Mouse (Mus musculus) limb, embryonic 13.5 days (tissue): ENCODE measurements at regions not wholly inside any gene's neighbourhood (a gene's known extent, or its start where the extent isn't known, plus 50 kb on each side); places are given as distances from the start of the nearest gene placed in this dataset.

ENCODE experiments used
- ATAC-seq: fragments of 200-750 bp; cut with Nextera tagmentation; 2 replicates; pipeline ENCODE4 v1.8.0; 2017; ENCODE audit warnings: low read depth, moderate number of reproducible peaks, moderate TSS enrichment; ENCODE audit not compliant: low FRiP score
- H3K27ac ChIP-seq: fragments of 300-500 bp; sonication (generic); 2 replicates; pipeline ENCODE4 v1.5.1; 2015; ENCODE audit warnings: inconsistent platforms, mild to moderate bottlenecking, moderate library complexity
- H3K27me3 ChIP-seq: fragments of 300-500 bp; sonication (generic); 2 replicates; pipeline ENCODE4 v1.6.1; 2015; ENCODE audit warnings: mild to moderate bottlenecking, inconsistent platforms
- H3K36me3 ChIP-seq: fragments of 300-500 bp; sonication (generic); 2 replicates; pipeline ENCODE4 v1.6.1; 2015; ENCODE audit warnings: inconsistent platforms, mild to moderate bottlenecking, moderate library complexity
- H3K4me1 ChIP-seq: fragments of 300-500 bp; sonication (generic); 2 replicates; pipeline ENCODE4 v1.6.1; 2015; ENCODE audit warnings: inconsistent platforms
- H3K4me2 ChIP-seq: fragments of 300-500 bp; sonication (generic); replicated peaks from 2 replicates; pipeline ENCODE4 v1.6.1; 2015; ENCODE audit warnings: inconsistent platforms, mild to moderate bottlenecking, moderate library complexity
- H3K4me3 ChIP-seq: fragments of 300-500 bp; sonication (generic); 2 replicates; pipeline ENCODE4 v1.5.1; 2015; ENCODE audit warnings: moderate library complexity, mild to moderate bottlenecking, inconsistent platforms
- H3K9ac ChIP-seq: fragments of 300-500 bp; sonication (generic); 2 replicates; pipeline ENCODE4 v1.6.1; 2015; ENCODE audit warnings: mild to moderate bottlenecking, inconsistent platforms
- H3K9me3 ChIP-seq: fragments of 300-500 bp; sonication (generic); 2 replicates; pipeline ENCODE4 v1.6.1; 2016; ENCODE audit warnings: inconsistent platforms
- WGBS: fragments of 180-500 bp; shearing (Covaris S2); methylation state at CpG from one replicate; pipeline ENCODE4 v1.1.7; 2015; 5-methylcytosine and 5-hydroxymethylcytosine counted together

DNA sequence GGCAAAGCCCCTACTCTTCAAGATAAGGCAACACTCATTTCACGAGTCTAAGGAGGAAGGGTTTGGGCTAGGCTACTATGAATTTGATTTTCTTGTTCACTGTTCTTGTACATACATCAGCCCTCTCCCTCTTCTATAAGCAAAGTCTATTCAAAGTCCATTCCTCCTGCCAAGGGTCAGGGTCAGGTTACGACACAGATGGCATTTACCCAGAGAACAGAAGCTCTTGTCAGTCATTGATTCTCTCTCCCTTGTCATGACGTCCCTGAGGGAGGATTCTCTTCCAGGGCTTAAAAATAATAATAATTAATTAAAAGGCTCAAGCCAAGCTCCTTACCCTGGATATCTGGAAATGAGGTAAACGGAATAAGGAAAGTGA is 222.7 kb downstream of the Rchy1 start:
- Histone ChIP-seq H3K4me2 (no peak overlapping the region), H3K9me3 (no peaks in the 10 kb centered on the region), H3K27ac (no peak overlapping the region; the same call in 1 of the 2 replicates), H3K4me3 (no peak overlapping the region), H3K27me3 (no peaks in the 10 kb centered on the region), H3K9ac (no peak overlapping the region), H3K36me3 (no peaks in the 10 kb centered on the region), H3K4me1 (peaks cover 4% of the 10 kb centered on the region; the same call in 1 of the 2 replicates)
- 54% methylated on average over 4 of the region's 4 CpGs for WGBS
- ATAC-seq = no peak

DNA sequence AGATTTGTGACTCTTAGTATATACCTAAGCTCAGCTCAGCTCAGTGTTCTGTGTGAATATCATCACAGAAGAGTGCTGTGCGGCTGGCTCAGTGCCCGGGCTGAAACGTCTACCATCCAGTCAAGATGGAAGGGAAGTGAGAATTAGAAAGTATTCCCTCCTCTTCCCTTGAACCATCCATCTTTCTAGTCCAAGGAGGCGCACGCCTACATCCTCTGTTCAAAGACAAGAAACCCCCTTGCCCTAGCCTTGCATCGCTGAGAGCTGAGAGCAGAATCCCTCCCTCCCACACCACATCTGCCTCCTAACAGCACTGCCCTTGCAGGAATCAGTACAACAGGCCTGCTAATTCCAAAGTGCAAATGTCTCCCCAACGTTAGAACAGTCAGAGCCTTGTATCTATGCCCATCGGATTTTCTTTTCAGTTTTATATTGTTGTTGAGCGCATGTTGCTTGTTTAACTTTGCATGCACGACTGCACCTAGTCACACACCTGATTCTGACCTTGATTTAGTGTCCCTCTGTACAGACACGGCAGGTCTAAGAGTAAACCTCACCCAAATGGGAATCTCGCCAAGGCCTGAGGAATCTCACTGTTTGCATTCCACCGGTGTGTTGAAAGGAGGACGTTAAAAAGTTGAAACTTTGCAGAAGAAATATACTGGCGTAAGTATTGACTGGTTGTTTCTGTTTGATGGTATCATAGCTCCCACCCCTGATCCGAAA is 222.2 kb downstream of the Parm1 start:
- Histone ChIP-seq H3K4me3 (no peak overlapping the region), H3K27ac (no peak overlapping the region; the same call in 1 of the 2 replicates), H3K27me3 (no peaks in the 10 kb centered on the region), H3K9ac (no peak overlapping the region), H3K9me3 (no peaks in the 10 kb centered on the region), H3K4me2 (no peak overlapping the region), H3K4me1 (peaks cover 4% of the 10 kb centered on the region; the same call in 1 of the 2 replicates), H3K36me3 (no peaks in the 10 kb centered on the region)
- WGBS = 58% methylated on average over 16 of the region's 16 CpGs
- no peak for ATAC-seq

GRCm38 (mm10) chr5:91732002-91732401 is 214.6 kb downstream of the Parm1 start:
- H3K4me3 ChIP-seq = no peak overlapping the region
- no peak overlapping the region for H3K4me2 ChIP-seq
- no peaks in the 10 kb centered on the region for H3K9me3 ChIP-seq
- H3K27me3 ChIP-seq = no peaks in the 10 kb centered on the region
- H3K27ac ChIP-seq = no peak overlapping the region
- whole genome bisulfite sequencing = 87% methylated on average over 5 of the region's 5 CpGs
- H3K36me3 ChIP-seq = no peaks in the 10 kb centered on the region
- H3K9ac ChIP-seq = no peak overlapping the region
- ATAC-seq = no peak
- no peaks in the 10 kb centered on the region for H3K4me1 ChIP-seq

DNA sequence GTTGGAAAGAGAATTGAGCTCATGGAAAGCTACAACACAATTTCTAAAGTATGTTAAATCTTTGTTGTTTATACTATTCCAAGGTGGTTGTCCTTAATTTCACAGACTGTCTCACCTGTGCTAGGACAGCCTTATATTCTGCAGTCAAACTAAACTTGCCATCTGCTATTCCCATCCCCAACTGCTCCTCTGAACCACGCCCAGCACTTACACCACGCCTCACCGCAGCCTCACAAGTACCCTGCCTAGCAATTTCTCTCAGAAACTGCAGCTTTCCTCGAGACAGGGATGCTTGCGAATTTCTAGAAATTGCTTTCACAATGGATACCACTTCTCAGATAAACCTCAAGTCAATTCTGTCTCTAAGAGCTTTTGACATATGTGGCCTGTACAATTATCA is 213.7 kb downstream of the Parm1 start:
- no peak overlapping the region for H3K9ac ChIP-seq
- H3K4me3 ChIP-seq = no peak overlapping the region
- no peaks in the 10 kb centered on the region for H3K36me3 ChIP-seq
- H3K27ac ChIP-seq = no peak overlapping the region
- H3K4me1 ChIP-seq = no peaks in the 10 kb centered on the region
- H3K27me3 ChIP-seq = no peaks in the 10 kb centered on the region
- ATAC-seq = no peak
- 80% methylated on average over 5 of the region's 5 CpGs for WGBS
- no peak overlapping the region for H3K4me2 ChIP-seq
- no peaks in the 10 kb centered on the region for H3K9me3 ChIP-seq

GRCm38 (mm10) chr5:91729868-91730267 is 212.5 kb downstream of the Parm1 start:
- H3K27me3 ChIP-seq = no peaks in the 10 kb centered on the region
- no peak overlapping the region for H3K4me2 ChIP-seq
- 50% methylated on average over 3 of the region's 3 CpGs for WGBS
- no peak overlapping the region for H3K27ac ChIP-seq
- no peak for ATAC-seq
- no peaks in the 10 kb centered on the region for H3K4me1 ChIP-seq
- H3K36me3 ChIP-seq = no peaks in the 10 kb centered on the region
- H3K9ac ChIP-seq = no peak overlapping the region
- H3K4me3 ChIP-seq = no peak overlapping the region
- no peaks in the 10 kb centered on the region for H3K9me3 ChIP-seq

- 48% methylated on average over 4 of the region's 4 CpGs for WGBS
Measured at GRCm38 (mm10) chr5:91729415-91729814, 212.0 kb downstream of the Parm1 start.

DNA sequence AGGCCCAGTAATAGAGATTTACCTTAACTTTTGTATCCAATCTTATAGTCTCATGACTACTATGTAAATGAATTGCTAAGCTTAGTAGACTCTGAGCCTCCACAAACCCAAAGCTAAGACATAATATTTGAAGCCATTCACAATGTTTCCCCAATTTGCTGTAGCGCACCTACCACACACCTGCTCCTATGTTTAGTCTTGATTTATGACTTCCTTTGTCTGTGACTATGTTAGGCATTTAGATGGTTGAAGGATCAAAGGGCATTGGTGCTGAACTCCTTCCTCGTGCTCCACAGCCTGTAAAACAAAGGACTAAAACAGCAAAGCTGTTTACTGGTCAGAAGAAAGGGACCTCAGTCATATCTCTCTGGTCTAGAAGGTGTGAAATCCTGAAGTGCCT is 210.0 kb downstream of the Parm1 start:
- H3K9me3 ChIP-seq = no peaks in the 10 kb centered on the region
- 36% methylated on average over 2 of the region's 2 CpGs for whole genome bisulfite sequencing
- ATAC-seq = no peak

More at GRCm38 (mm10) chr5:91729415-91729814, 212.0 kb downstream of the Parm1 start:
- H3K27me3 ChIP-seq = no peaks in the 10 kb centered on the region
- H3K4me3 ChIP-seq = no peak overlapping the region
- ATAC-seq = no peak
- H3K9ac ChIP-seq = no peak overlapping the region
- no peaks in the 10 kb centered on the region for H3K36me3 ChIP-seq
- H3K4me1 ChIP-seq = no peaks in the 10 kb centered on the region
- H3K9me3 ChIP-seq = no peaks in the 10 kb centered on the region
- H3K27ac ChIP-seq = no peak overlapping the region
- no peak overlapping the region for H3K4me2 ChIP-seq

DNA sequence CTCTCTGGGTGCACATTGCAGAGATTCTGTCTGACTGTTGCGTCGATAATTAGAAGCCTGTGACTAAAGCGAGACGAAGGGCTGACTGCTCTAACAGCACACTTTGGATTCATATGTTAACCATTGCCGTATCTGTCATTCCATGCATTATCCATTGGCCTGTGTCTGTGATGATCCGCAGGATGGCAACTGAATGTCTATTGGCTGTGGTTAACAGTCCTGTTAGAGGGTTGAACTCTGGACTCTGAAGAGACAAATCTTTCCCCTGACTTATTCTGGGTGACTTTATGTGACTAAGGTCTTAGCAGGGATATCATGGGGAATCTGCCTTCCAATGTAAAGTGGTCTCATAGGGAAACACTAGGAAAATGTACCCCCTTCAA is 208.7 kb downstream of the Parm1 start:
- 85% methylated on average over 6 of the region's 6 CpGs for WGBS

More for the DNA sequence above, 210.0 kb downstream of the Parm1 start:
- Histone ChIP-seq H3K4me2 (no peak overlapping the region), H3K36me3 (no peaks in the 10 kb centered on the region), H3K4me1 (peaks cover 12% of the 10 kb centered on the region; the same call in 1 of the 2 replicates), H3K27ac (no peak overlapping the region), H3K27me3 (no peaks in the 10 kb centered on the region), H3K9ac (no peak overlapping the region), H3K4me3 (no peak overlapping the region)

GRCm38 (mm10) chr5:91725380-91726117 is 208.1 kb downstream of the Parm1 start:
- 64% methylated on average over 4 of the region's 4 CpGs for WGBS
- H3K9me3 ChIP-seq = no peaks in the 10 kb centered on the region

More for the DNA sequence above, 208.7 kb downstream of the Parm1 start:
- Histone ChIP-seq H3K4me1 (peaks cover 12% of the 10 kb centered on the region; the same call in 1 of the 2 replicates), H3K4me3 (no peak overlapping the region), H3K27ac (no peak overlapping the region), H3K27me3 (no peaks in the 10 kb centered on the region), H3K36me3 (no peaks in the 10 kb centered on the region), H3K9me3 (no peaks in the 10 kb centered on the region), H3K9ac (no peak overlapping the region), H3K4me2 (no peak overlapping the region)
- no peak for ATAC-seq

GRCm38 (mm10) chr5:91724881-91725280 is 207.5 kb downstream of the Parm1 start:
- no peak overlapping the region for H3K4me2 ChIP-seq
- WGBS = 80% methylated on average over 1 of the region's 1 CpGs
- H3K27me3 ChIP-seq = no peaks in the 10 kb centered on the region
- no peaks in the 10 kb centered on the region for H3K36me3 ChIP-seq
- no peak for ATAC-seq
- no peak overlapping the region for H3K4me3 ChIP-seq
- no peaks in the 10 kb centered on the region for H3K9me3 ChIP-seq
- no peak overlapping the region for H3K9ac ChIP-seq
- peaks cover 12% of the 10 kb centered on the region; the same call in 1 of the 2 replicates for H3K4me1 ChIP-seq
- no peak overlapping the region for H3K27ac ChIP-seq

More at GRCm38 (mm10) chr5:91725380-91726117, 208.1 kb downstream of the Parm1 start:
- Histone ChIP-seq H3K4me3 (no peak overlapping the region), H3K36me3 (no peaks in the 10 kb centered on the region), H3K27me3 (no peaks in the 10 kb centered on the region), H3K4me2 (no peak overlapping the region), H3K9ac (no peak overlapping the region), H3K4me1 (peaks cover 12% of the 10 kb centered on the region; the same call in 1 of the 2 replicates), H3K27ac (no peak overlapping the region)
- ATAC-seq = no peak

DNA sequence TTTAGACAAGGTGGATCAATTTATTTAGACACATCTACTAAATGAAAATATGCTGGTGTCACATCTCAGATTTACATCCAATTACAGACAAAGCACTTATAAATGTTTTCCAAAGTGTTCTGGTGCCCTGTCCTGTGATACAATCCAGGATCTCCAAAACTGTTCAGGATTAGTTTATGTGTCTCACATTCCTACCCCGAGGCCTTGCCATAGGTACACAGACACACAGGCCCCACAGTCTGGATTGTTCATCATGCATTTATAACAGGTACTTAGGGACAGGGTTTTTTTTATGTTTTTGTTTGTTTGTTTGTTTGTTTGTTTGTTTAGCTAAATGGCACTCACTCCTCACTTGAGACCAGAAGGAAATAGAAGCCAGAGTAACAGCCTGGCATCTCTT is 206.0 kb downstream of the Parm1 start:
- H3K27me3 ChIP-seq = no peaks in the 10 kb centered on the region
- H3K36me3 ChIP-seq = no peaks in the 10 kb centered on the region
- H3K4me3 ChIP-seq = no peak overlapping the region
- no peaks in the 10 kb centered on the region for H3K9me3 ChIP-seq
- H3K9ac ChIP-seq = no peak overlapping the region
- no peak overlapping the region for H3K27ac ChIP-seq
- H3K4me1 ChIP-seq = peaks cover 12% of the 10 kb centered on the region; the same call in 1 of the 2 replicates
- no peak overlapping the region for H3K4me2 ChIP-seq
- WGBS = 5% methylated on average over 1 of the region's 1 CpGs
- no peak for ATAC-seq

DNA sequence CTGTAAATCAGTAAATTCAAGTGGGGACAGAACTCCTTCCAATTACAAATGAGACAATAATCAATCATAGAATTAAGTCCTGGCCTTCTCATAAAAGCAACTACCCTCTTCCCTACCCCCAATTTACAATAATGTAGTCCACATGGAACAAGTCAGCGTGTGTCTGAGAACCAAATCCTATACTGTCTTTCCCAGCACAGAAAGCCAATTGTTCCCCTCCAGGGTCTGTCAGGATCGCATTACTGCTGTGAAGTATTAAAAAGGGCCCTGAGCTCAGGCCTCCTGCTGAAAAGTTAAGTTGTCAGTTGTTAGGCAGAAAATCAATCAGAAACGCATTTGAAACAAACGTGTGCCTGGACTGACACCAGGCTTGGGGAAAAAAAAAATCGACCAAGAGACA is 205.6 kb downstream of the Parm1 start:
- no peak overlapping the region for H3K4me2 ChIP-seq
- H3K9ac ChIP-seq = no peak overlapping the region
- no peak overlapping the region for H3K27ac ChIP-seq
- 0 out of 2 replicates have a peak, but pooled peaks have one; percentile 43 for ATAC-seq
- H3K4me1 ChIP-seq = peaks cover 12% of the 10 kb centered on the region; the same call in 1 of the 2 replicates
- H3K36me3 ChIP-seq = no peaks in the 10 kb centered on the region
- H3K27me3 ChIP-seq = no peaks in the 10 kb centered on the region
- 8% methylated on average over 5 of the region's 5 CpGs for WGBS
- no peak overlapping the region for H3K4me3 ChIP-seq
- H3K9me3 ChIP-seq = no peaks in the 10 kb centered on the region
